Mouse (Mus musculus): ENCODE measurements around the gene Pde10a. TPM values are rescaled to one million over a fixed set of nuclear protein-coding genes. Genes with fewer than 3 reads are reported as not detected.

Gene Pde10a
- polyA plus RNA-seq, 1 experiment: 0.52 TPM

- Histone ChIP-seq H3K27ac (ENCODE audit: insufficient read depth, low read depth, low read length) (no peak overlapping the region), H3K4me1 (ENCODE audit: control insufficient read depth, insufficient read depth, insufficient read length, low read length) (no peaks in the 10 kb centered on the region), H3K27me3 (ENCODE audit: control insufficient read depth, insufficient read depth, low read length) (no peaks in the 10 kb centered on the region), H3K4me3 (ENCODE audit: low read depth, low read length) (no peak overlapping the region), H3K36me3 (ENCODE audit: control insufficient read depth, insufficient read depth, low read length) (no peaks in the 10 kb centered on the region)
- WGBS: 83% methylated on average over 5 of the region's 5 CpGs
- TF ChIP-seq POLR2A (IDR thresholded peaks at IDR 0.05; ENCODE audit: low read depth, low read length) (no peak), CTCF (IDR thresholded peaks at IDR 0.05; ENCODE audit: extremely low read depth, insufficient read length, insufficient replicate concordance, low read depth, low read length) (no peak)
Observed at GRCm38 (mm10) chr17:8831001-8831400, 305.8 kb downstream of the Pde10a start.

- Histone ChIP-seq H3K27me3 (ENCODE audit: control insufficient read depth, insufficient read depth, low read length) (no peaks in the 10 kb centered on the region), H3K36me3 (ENCODE audit: control insufficient read depth, insufficient read depth, low read length) (no peaks in the 10 kb centered on the region), H3K27ac (ENCODE audit: insufficient read depth, low read depth, low read length) (no peak overlapping the region), H3K4me3 (ENCODE audit: low read depth, low read length) (no peak overlapping the region), H3K4me1 (ENCODE audit: control insufficient read depth, insufficient read depth, insufficient read length, low read length) (no peaks in the 10 kb centered on the region)
- 79% methylated on average over 5 of the region's 5 CpGs for WGBS
- TF ChIP-seq POLR2A (IDR thresholded peaks at IDR 0.05; ENCODE audit: low read depth, low read length) (no peak), CTCF (IDR thresholded peaks at IDR 0.05; ENCODE audit: extremely low read depth, insufficient read length, insufficient replicate concordance, low read depth, low read length) (no peak)
Observed at GRCm38 (mm10) chr17:8836292-8836691, 311.1 kb downstream of the Pde10a start.

GRCm38 (mm10) chr17:8838252-8838651, 313.1 kb downstream of the Pde10a start:
- 54% methylated on average over 8 of the region's 8 CpGs for WGBS

GRCm38 (mm10) chr17:8839237-8840011, 314.3 kb downstream of the Pde10a start:
- Histone ChIP-seq H3K36me3 (ENCODE audit: control insufficient read depth, insufficient read depth, low read length) (no peaks in the 10 kb centered on the region), H3K27ac (ENCODE audit: insufficient read depth, low read depth, low read length) (no peak overlapping the region), H3K27me3 (ENCODE audit: control insufficient read depth, insufficient read depth, low read length) (no peaks in the 10 kb centered on the region), H3K4me1 (ENCODE audit: control insufficient read depth, insufficient read depth, insufficient read length, low read length) (no peaks in the 10 kb centered on the region), H3K4me3 (ENCODE audit: low read depth, low read length) (no peak overlapping the region)
- TF ChIP-seq CTCF (IDR thresholded peaks at IDR 0.05; ENCODE audit: extremely low read depth, insufficient read length, insufficient replicate concordance, low read depth, low read length): no peak
- TF ChIP-seq POLR2A (IDR thresholded peaks at IDR 0.05; ENCODE audit: low read depth, low read length): no peak
- WGBS: 54% methylated on average over 10 of the region's 10 CpGs

More at GRCm38 (mm10) chr17:8838252-8838651, 313.1 kb downstream of the Pde10a start:
- H3K36me3 ChIP-seq (ENCODE audit: control insufficient read depth, insufficient read depth, low read length): no peaks in the 10 kb centered on the region
- no peak overlapping the region for H3K27ac ChIP-seq (ENCODE audit: insufficient read depth, low read depth, low read length)
- no peaks in the 10 kb centered on the region for H3K4me1 ChIP-seq (ENCODE audit: control insufficient read depth, insufficient read depth, insufficient read length, low read length)
- no peak overlapping the region for H3K4me3 ChIP-seq (ENCODE audit: low read depth, low read length)
- H3K27me3 ChIP-seq (ENCODE audit: control insufficient read depth, insufficient read depth, low read length): no peaks in the 10 kb centered on the region
- no peak for TF ChIP-seq POLR2A (IDR thresholded peaks at IDR 0.05; ENCODE audit: low read depth, low read length)
- TF ChIP-seq CTCF (IDR thresholded peaks at IDR 0.05; ENCODE audit: extremely low read depth, insufficient read length, insufficient replicate concordance, low read depth, low read length): no peak

GRCm38 (mm10) chr17:8841094-8841493, 315.9 kb downstream of the Pde10a start:
- TF ChIP-seq CTCF (IDR thresholded peaks at IDR 0.05; ENCODE audit: extremely low read depth, insufficient read length, insufficient replicate concordance, low read depth, low read length) (no peak), POLR2A (IDR thresholded peaks at IDR 0.05; ENCODE audit: low read depth, low read length) (no peak)
- 84% methylated on average over 8 of the region's 8 CpGs for WGBS
- no peaks in the 10 kb centered on the region for H3K27me3 ChIP-seq (ENCODE audit: control insufficient read depth, insufficient read depth, low read length)
- no peak overlapping the region for H3K4me3 ChIP-seq (ENCODE audit: low read depth, low read length)
- H3K27ac ChIP-seq (ENCODE audit: insufficient read depth, low read depth, low read length): no peak overlapping the region
- no peaks in the 10 kb centered on the region for H3K36me3 ChIP-seq (ENCODE audit: control insufficient read depth, insufficient read depth, low read length)
- H3K4me1 ChIP-seq (ENCODE audit: control insufficient read depth, insufficient read depth, insufficient read length, low read length): no peaks in the 10 kb centered on the region

- no peak for TF ChIP-seq CTCF (IDR thresholded peaks at IDR 0.05; ENCODE audit: extremely low read depth, insufficient read length, insufficient replicate concordance, low read depth, low read length)
- no peak for TF ChIP-seq POLR2A (IDR thresholded peaks at IDR 0.05; ENCODE audit: low read depth, low read length)
- no peaks in the 10 kb centered on the region for H3K36me3 ChIP-seq (ENCODE audit: control insufficient read depth, insufficient read depth, low read length)
- H3K4me1 ChIP-seq (ENCODE audit: control insufficient read depth, insufficient read depth, insufficient read length, low read length): no peaks in the 10 kb centered on the region
- H3K27me3 ChIP-seq (ENCODE audit: control insufficient read depth, insufficient read depth, low read length): no peaks in the 10 kb centered on the region
- H3K27ac ChIP-seq (ENCODE audit: insufficient read depth, low read depth, low read length): no peak overlapping the region
- WGBS: 75% methylated on average over 8 of the region's 8 CpGs
- H3K4me3 ChIP-seq (ENCODE audit: low read depth, low read length): no peak overlapping the region
Observed at GRCm38 (mm10) chr17:8841897-8842540, 316.8 kb downstream of the Pde10a start.

GRCm38 (mm10) chr17:8842662-8843061, 317.5 kb downstream of the Pde10a start:
- Histone ChIP-seq H3K4me1 (ENCODE audit: control insufficient read depth, insufficient read depth, insufficient read length, low read length) (no peaks in the 10 kb centered on the region), H3K27ac (ENCODE audit: insufficient read depth, low read depth, low read length) (no peak overlapping the region), H3K36me3 (ENCODE audit: control insufficient read depth, insufficient read depth, low read length) (no peaks in the 10 kb centered on the region), H3K4me3 (ENCODE audit: low read depth, low read length) (no peak overlapping the region), H3K27me3 (ENCODE audit: control insufficient read depth, insufficient read depth, low read length) (no peaks in the 10 kb centered on the region)
- TF ChIP-seq CTCF (IDR thresholded peaks at IDR 0.05; ENCODE audit: extremely low read depth, insufficient read length, insufficient replicate concordance, low read depth, low read length) (no peak), POLR2A (IDR thresholded peaks at IDR 0.05; ENCODE audit: low read depth, low read length) (no peak)
- WGBS: 42% methylated on average over 4 of the region's 4 CpGs

Measured in small intestine, adult 2 months (tissue).